Mouse (Mus musculus): ENCODE results near the gene Tmem150c. TPM values are rescaled to one million over a fixed set of nuclear protein-coding genes. Genes with fewer than 3 reads are reported as not detected.

Gene Tmem150c
- total RNA-seq, 1 experiment from 2014 or later: not detected

Other genes starting within 250 kb of the Tmem150c start
- 109 and 121 TPM in 2 replicates for gene Hnrnpd, start 180.9 kb downstream of the Tmem150c start, total RNA-seq (2017)
- 2.6 TPM in 1 of 2 replicates, not detected in the other for gene 4930524J08Rik, start 180.7 kb downstream of the Tmem150c start, total RNA-seq (2017)
- gene Hnrnpdl, start 120.1 kb downstream of the Tmem150c start, total RNA-seq (2017): 446 and 584 TPM in 2 replicates
- gene Enoph1, start 119.8 kb downstream of the Tmem150c start, total RNA-seq (2017): 37.5 and 40.0 TPM in 2 replicates

Measured in hematopoietic stem cell, adult 5-6 weeks (primary cell).